Mouse (Mus musculus): ENCODE data around the gene Anks1b. TPM values are rescaled to one million over a fixed set of nuclear protein-coding genes. Genes with fewer than 3 reads are reported as not detected.

The Anks1b gene
- total RNA-seq, 2 experiments from 2014 or later, result 0.10 to 0.14 TPM

DNA sequence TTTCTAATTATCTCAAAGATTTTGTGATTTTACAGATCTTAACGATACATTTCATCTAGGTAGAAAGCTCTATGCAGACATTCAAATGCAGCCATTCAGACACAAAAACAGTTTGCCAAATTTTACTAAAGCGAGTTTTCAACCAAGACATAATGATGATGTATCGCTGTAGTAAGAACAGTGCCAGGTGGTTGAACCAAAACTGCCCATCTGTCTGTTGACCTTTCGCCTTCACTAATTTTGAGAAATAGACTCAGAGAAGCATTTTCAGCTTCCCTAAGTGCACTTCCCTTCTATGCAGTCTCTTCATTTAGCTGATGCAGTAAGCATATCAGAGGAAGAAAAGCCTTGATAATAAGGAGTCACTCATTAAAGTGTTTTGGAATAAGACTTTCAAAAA lies 527.1 kb downstream of the Anks1b start:
- no peak for DNase-seq

GRCm38 (mm10) chr10:90408484-90408883 lies 535.2 kb downstream of the Anks1b start:
- no peak for DNase-seq

DNA sequence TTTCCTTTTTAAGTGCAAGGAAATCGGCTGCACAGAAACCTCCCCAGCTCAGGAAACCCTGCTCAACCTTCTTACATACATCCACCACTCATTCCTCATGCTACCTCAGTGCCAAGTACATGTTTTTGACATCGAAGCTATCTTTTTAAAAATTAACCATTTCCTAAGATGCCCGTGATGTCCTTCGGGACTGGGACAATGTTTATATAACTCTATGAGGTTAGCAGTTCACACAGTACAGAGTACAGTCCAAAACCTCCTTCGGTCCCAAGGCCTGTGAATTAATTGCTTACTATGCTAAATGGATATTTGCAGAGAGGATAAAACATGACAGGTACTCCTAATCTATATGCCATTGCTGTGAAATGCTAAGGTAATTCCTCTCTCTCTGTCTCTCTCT lies 558.2 kb downstream of the Anks1b start:
- DNase-seq, result no peak

DNA sequence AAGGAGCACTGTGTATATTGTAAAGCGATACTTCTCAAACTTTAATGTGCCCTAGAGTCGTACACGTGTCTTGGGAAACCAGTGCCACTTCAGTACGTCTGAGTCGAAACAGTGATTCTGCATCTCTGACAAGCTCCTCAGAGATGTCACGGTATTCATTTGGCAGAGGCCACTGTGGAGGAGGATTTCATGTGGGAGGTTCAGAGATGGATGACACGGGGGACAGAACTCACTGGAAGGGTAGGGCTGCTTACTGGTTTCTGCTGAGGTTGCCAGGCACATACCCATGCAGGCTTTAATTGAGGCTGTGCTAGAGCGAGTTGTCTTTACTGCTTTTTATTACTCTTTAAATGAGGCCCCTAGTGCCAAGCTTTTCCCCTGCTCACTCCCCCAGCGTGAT lies 558.7 kb downstream of the Anks1b start:
- DNase-seq, result no peak

DNA sequence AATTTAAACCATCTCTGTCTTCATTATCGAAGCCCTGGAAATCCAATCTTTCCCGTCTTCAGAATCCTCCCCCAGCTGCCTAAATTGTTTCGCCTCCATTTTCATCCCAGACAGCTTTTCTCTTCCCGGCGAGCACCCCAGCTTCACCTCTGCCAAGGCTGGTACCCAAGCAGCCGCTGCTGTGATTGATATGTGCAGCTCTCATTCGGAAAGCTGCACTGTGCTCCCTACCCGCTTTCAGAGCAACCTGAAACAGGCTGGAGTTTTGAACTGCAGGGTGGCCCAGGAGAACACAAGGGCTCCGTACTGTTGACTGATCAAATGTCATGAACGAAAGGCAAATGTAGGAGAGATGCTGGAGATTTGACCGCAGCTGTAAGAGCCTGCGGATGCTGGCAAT lies 559.2 kb downstream of the Anks1b start:
- DNase-seq, result no peak

GRCm38 (mm10) chr10:90441036-90441435 lies 567.7 kb downstream of the Anks1b start:
- DNase-seq, result no peak

DNA sequence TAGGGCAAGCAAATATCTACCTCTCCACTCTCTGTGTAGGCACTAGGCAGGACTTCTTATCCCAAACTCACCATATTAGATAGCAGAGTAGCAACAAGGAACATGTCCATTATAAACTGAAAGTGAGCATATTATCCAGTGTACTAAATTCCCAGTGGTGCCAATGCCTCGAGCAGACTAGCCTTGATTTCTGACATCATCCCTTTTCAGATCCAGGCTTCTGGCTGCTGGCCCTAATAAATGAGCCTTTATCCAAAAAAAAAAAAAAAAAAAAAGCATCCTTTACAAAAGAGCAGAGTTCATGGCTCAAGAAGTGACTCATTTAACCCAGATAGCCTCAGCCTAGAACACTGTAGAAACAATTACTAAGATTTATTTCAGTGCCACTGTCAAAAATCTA lies 568.3 kb downstream of the Anks1b start:
- DNase-seq, result no peak

DNA sequence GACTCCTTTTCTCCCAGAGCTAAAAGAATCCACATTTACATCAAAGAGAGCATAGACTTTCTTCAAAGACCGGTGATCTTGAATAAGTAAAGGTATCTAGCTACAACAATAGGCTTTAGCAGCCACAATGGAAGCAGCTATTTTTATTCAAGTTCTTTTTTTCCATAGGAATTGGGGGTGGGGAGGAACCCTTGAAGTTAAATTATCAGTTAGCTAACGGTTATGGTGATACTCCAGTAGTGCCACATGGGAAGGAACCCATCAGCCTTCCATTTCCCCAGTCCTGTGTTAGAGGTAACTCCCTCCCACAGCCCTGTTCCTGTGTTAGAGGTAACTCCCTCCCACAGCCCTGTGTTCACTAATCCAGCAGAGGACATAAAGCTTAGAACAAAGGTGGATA lies 591.6 kb downstream of the Anks1b start:
- no peak for DNase-seq

DNA sequence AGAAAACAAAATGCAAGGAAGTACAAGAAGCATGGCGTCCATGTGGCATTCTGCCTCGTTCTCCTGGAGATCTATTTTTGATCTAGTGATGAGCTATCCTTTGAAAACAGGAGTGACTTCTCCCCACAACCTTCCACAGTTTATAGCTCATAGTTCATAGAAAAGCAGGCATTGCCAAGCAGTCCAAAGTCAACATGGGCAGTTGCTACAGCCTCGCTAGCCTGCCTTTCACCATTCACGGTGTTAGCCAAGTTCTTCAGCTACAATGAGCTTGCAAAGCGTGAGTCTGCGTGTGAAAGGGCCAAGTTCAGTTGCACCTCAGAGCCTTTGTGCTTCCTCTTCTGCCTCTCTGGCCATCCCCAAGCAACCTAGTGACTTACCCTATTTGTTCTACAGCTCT lies 592.1 kb downstream of the Anks1b start:
- no peak for DNase-seq

GRCm38 (mm10) chr10:90467546-90467945 lies 594.2 kb downstream of the Anks1b start:
- no peak for DNase-seq

GRCm38 (mm10) chr10:90493436-90493835 lies 620.1 kb downstream of the Anks1b start:
- DNase-seq, result peak; percentile 5

GRCm38 (mm10) chr10:90493996-90494642 lies 620.8 kb downstream of the Anks1b start:
- DNase-seq, result no peak

DNA sequence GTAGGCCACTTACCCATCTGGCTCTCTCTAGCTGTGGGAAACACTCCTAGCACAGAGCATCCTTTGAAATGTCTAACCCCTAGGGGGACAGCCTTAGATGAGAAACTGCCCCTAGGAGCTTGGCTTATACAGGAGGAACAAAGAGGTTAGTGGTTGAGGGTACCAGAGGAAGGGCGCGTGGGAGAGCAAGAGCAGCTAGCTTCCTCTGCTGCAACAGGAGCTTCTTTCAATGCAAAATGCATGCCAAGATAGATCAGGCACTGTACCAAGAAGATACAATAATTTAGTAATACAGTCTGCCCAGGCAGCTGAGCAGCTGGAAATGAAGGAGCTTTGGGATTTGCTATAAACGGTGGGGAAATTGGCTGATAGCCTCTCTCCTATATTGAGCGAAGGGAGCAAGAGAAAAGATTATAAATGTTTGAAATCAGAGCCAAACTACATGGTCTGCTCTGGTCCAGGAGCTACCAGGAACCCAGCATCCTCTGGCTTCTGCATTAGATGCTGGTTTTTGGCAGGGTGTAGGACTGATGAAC lies 621.7 kb downstream of the Anks1b start:
- no peak for DNase-seq

DNA sequence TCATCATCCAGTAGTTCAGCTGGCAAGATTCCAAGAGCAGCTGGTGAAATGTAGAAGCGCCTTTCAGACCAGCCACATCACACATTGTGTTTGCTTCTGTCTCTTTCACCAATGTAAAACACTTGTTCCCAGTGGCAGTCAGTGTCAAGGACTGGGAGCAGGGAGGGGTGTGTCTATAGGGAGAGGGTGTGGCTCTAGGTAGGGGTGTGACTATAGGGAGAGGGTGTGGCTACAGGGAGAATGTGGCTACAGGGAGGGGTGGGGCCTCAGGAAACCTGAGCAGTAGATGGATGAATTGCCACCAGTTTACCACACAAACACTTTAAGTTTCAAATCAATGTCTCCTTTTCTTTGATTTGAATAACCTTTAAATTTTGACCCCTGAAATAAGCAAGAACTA lies 634.3 kb downstream of the Anks1b start:
- no peak for DNase-seq

DNA sequence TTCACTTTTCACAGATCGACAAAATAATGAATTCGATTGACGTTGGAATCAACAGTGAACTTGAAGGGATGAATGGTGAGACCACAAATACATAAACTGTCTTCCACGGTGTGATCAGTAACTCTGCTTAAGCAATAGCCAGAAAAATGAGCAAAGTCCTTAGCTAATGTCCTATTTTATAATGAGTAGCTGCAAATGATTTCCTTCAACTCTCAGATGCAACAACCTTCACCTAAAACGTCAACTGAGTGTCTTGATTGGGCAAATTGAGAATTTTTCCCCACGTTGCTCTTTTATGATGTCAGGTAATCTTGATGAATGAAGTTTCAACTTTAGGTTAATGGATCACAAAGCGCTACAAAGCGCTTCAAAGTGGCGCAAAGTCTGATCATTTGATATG lies 639.5 kb downstream of the Anks1b start:
- no peak for DNase-seq

- no peak for DNase-seq
Measured at GRCm38 (mm10) chr10:90531813-90532212, 658.5 kb downstream of the Anks1b start.

- DNase-seq, result no peak
Measured at GRCm38 (mm10) chr10:90535370-90535769, 662.1 kb downstream of the Anks1b start.

DNA sequence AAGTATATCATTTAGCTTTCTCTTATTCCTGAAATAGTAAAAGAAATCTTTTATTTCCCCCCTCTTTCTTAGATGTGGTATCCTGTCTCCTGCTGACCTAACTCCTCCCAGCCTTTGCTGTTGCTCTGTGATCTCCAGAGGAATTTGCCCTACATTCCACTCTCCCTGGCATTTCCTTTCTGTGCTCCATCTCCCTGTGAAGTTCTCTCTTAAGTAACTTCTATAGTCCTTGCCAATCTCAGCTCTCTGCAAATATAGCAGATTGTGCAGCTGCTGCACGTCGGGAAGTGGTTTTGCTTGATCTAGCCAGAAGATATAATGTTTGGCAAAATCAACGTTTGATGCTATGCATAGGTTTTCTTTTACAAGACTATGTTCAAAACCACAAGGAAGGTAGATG lies 673.3 kb downstream of the Anks1b start:
- no peak for DNase-seq

DNA sequence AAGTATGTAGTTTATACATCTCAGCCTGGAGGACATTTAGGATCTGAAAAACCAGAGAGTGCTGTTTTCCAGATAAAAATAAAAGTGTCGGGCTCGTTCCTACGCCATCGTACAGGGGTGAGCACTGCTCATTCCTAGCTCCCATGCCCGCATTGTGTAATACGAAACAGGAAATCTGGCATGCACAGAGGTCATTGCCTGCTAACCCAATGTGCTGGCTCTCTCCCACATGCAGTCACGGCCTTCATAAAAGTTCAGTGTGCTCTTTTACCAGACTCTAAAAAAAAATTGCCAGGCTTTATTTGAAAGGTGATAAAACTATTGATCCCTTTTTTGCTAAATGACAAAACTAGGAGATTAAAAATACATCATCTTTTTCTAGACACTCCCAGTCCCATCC lies 689.6 kb downstream of the Anks1b start:
- DNase-seq, result no peak

DNA sequence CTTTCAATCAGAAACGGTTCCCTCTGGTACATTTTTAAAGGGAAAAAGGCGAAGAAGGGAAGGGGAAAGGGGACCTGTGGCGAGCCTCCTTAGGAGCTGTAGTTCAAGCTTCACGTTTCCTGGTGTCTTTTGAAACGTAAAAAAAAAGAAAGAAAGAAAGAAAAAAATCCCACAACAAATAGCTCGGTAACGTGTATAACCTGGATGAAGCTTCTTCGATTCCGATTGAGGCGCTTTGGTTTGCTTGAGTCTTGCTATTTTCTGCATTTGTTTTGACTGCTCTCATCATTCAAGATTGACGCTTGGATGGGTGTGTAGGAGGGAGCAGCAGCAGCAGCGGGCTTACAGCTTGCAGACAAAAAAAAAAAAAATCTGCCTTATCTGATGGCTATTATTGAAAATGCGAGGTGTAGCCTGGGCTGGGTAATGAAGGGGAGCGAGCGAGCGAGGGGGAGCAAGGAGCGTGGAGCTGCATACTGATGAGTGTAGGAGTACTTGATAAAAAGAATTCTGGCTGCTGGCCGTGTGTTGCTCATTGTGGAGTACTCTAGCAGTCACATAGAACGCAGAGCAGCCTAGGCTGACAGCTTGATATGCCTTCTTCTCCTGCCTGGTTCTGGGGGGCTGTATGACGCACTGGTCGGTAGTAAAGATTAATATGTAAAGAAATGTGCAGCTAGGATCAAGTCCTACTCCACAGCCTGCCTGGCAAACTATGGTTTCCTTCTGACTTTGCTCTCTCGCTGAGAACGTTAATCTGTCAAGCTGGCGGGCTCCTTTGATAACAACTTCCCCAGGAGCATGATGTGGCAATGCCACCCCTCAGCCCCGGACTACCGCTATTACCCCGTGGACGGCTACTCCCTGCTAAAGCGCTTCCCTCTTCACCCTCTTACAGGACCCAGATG lies 703.1 kb downstream of the Anks1b start:
- peak; percentile 6 for DNase-seq

DNA sequence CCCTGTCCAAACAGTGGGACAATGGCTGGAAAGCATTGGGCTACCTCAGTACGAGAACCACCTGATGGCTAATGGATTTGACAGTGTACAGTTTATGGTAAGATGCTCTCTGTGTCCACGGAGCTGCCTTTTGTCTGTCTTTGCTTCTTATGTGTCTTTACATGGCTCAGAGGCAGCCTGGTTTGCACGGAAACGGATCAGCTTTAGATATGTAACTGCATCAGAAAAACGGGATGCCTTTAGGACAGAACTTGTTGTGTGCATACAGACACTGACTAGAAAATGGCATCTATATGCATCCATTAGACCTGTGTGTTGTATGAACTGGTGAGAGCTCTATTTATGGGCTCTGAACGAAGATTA lies 703.8 kb downstream of the Anks1b start:
- no peak for DNase-seq

DNA sequence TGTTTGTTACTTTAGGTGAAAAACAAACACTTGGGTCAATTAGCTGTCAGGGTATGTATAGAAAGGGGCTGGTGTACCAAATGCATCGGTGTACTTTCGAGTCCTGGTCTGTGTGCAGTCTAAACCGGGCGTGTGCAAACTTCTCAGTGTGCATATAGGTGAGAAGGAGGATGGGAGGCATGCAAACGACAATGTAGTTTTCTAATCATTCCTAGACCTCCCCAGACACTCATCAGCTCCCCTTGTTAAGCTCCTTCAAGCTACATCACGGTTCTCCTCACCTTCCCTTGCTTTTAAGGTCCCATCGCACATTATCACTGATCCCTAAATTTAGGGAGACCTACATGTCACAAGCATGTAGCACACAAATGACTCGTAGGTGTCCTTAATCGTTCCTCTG lies 704.5 kb downstream of the Anks1b start:
- no peak for DNase-seq

DNA sequence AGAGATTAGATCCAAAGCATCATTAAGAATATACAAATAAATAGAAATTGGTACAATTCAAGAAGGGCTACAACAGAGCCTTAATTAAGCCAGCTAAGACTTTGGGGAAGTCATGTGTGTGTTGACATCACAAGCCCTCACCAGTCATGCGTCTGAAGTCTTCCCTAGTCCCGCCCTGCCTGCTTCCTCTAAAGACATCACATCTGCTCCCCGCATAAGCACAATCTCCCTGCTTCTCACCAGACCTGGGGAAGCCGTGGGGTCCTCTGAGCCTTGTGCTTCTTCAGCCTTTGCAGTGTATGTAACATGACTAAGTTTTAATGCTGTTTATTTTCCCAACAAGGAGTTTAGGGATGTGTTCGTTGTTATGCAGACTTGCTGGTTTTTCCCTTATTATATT lies 706.7 kb downstream of the Anks1b start:
- DNase-seq, result no peak

GRCm38 (mm10) chr10:90584052-90584451 lies 710.7 kb downstream of the Anks1b start:
- no peak for DNase-seq
